Mouse (Mus musculus): ENCODE data around the gene Grid1. TPM values are rescaled to one million over a fixed set of nuclear protein-coding genes. Genes with fewer than 3 reads are reported as not detected.

The Grid1 gene
- total RNA-seq (2023): not detected

DNA sequence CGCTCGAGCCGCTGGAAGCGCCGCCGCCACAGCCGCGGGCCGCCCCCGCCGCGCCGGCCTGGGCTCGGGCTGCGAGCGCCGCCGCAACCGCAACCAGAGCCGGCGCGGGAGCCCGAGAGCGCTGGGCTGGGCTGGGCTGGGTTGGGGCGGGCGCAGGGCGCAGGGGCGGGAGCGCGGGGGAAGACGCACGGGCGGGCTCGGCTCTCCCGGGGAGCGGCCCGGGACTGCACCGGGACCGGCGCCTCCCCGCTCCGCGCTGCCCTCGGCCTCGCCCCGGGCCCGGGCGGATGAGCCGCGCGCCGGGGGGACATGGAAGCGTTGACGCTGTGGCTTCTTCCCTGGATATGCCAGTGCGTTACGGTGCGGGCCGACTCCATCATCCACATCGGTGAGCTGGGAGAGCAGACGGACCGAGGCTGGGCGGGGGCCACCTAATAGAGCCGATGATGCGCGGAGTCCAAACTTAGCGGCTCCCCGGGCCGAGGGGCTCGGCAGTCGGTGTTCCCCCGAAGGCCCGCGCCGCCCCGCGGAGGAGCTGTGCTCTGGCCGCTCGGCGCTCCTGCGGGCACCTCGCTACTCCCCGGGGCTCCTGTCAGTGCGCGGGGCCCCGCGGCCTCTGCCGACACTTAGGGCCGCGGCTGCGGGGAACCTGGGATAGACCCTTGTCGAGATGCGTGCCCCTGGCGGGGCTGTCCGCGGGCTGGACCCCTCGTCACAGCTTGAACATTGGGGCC is at the start of gene Grid1:
TSS of gene Grid1 (plus strand) at position 190 of the 734 bp plus-strand sequence.

Other genes with a start within 250 kb of the Grid1 start
- gene Ldb3, start 231.4 kb upstream of the Grid1 start, total RNA-seq (2023): not detected
- gene Opn4, start 220.0 kb upstream of the Grid1 start, total RNA-seq (2023): not detected
- gene Wapl, start 146.2 kb upstream of the Grid1 start, total RNA-seq (2023): 10 to 100 TPM; 96.9 to 98.5 TPM

Data from T-cell, adult 66 days (primary cell).